Mouse (Mus musculus): Measurements from ENCODE around the gene Clgn. TPM values are rescaled to one million over a fixed set of nuclear protein-coding genes. Genes with fewer than 3 reads are reported as not detected.
"Not testable (repeated sequence)": the region's sequence is repeated elsewhere in the genome, so short reads cannot be mapped to it uniquely, and the experiment has no call there.

The Clgn gene
- total RNA-seq, 2 experiments from 2014 or later, result not detected

- DNase-seq (ENCODE audit: low spot score), result no peak
Measured at GRCm38 (mm10) chr8:83423032-83423825, 33.6 kb downstream of the Clgn start.

- DNase-seq (ENCODE audit: low spot score), result no peak
Measured at GRCm38 (mm10) chr8:83425202-83425601, 35.5 kb downstream of the Clgn start.

- no peak for DNase-seq (ENCODE audit: low spot score)
Measured at GRCm38 (mm10) chr8:83426104-83426759, 36.6 kb downstream of the Clgn start.

- DNase-seq (ENCODE audit: low spot score), result no peak
Measured at GRCm38 (mm10) chr8:83426949-83427348, 37.3 kb downstream of the Clgn start.

- DNase-seq (ENCODE audit: low spot score), result not testable (repeated sequence)
Measured at GRCm38 (mm10) chr8:83428621-83429020, 39.0 kb downstream of the Clgn start.

- no peak for DNase-seq (ENCODE audit: low spot score)
Measured at GRCm38 (mm10) chr8:83429071-83429524, 39.4 kb downstream of the Clgn start.

GRCm38 (mm10) chr8:83437077-83437476, 47.4 kb downstream of the Clgn start:
- DNase-seq (ENCODE audit: low spot score), result no peak

GRCm38 (mm10) chr8:83441656-83442242, 52.1 kb downstream of the Clgn start:
- peak; percentile 3 for DNase-seq (ENCODE audit: low spot score)

GRCm38 (mm10) chr8:83442243-83443051, 52.8 kb downstream of the Clgn start:
- DNase-seq (ENCODE audit: low spot score), result peak; percentile 98

GRCm38 (mm10) chr8:83443052-83443400, 53.4 kb downstream of the Clgn start:
- no peak for DNase-seq (ENCODE audit: low spot score)

- DNase-seq (ENCODE audit: low spot score), result no peak
Measured at GRCm38 (mm10) chr8:83449960-83450359, 60.3 kb downstream of the Clgn start.

GRCm38 (mm10) chr8:83451056-83451455, 61.4 kb downstream of the Clgn start:
- no peak for DNase-seq (ENCODE audit: low spot score)

GRCm38 (mm10) chr8:83457121-83457520, 67.5 kb downstream of the Clgn start:
- DNase-seq (ENCODE audit: low spot score), result no peak

- DNase-seq (ENCODE audit: low spot score), result no peak
Measured at GRCm38 (mm10) chr8:83458222-83458621, 68.6 kb downstream of the Clgn start, which contains the start of gene Scoc. Gene Scoc, minus strand, starts transcription at chr8:83458391.

GRCm38 (mm10) chr8:83459606-83460005, 69.9 kb downstream of the Clgn start:
- no peak for DNase-seq (ENCODE audit: low spot score)

Other genes starting within 250 kb of the Clgn start
- gene Tbc1d9, start 224.5 kb upstream of the Clgn start, total RNA-seq (2021), result 1 to 10 TPM in 1 of 2 experiments, under 1 TPM in 1; 0.64 to 1.3 TPM
- not detected for gene Gm10645, start 223.7 kb upstream of the Clgn start, total RNA-seq (2021)
- gene Ucp1, start 99.5 kb upstream of the Clgn start, total RNA-seq (2021), result not detected
- gene Elmod2, start 57.4 kb upstream of the Clgn start, total RNA-seq (2021), result 1 to 10 TPM; 5.2 to 6.9 TPM
- gene Mgat4d, start 41.4 kb upstream of the Clgn start, total RNA-seq (2021), result not detected
- 10 to 100 TPM; 52.2 to 55.3 TPM for gene Scoc, start 68.5 kb downstream of the Clgn start, total RNA-seq (2021)
- gene Olfr370, start 145.9 kb downstream of the Clgn start, total RNA-seq (2021), result not detected
- 100 to 1,000 TPM; 308 to 352 TPM for gene Ndufb7, start 176.8 kb downstream of the Clgn start, total RNA-seq (2021)
- gene Tecr, start 218.1 kb downstream of the Clgn start, total RNA-seq (2021), result 100 to 1,000 TPM; 512 to 541 TPM
- 10 to 100 TPM in 1 of 2 experiments, 1 to 10 TPM in 1; 5.9 to 16.7 TPM for gene Dnajb1, start 218.3 kb downstream of the Clgn start, total RNA-seq (2021)